29 mouse cellular contexts compared by ENCODE assay signal in genomic region chr10:98686370-98686769, GRCm38 (mm10).
"Had no signal": no experiment of that assay in that cellular context is flagged by ENCODE, and none has a peak within 500 bp of the region (broad histone marks: within the 10 kb centered on the region; RNA-seq: fewer than 3 reads in every experiment).

No protein-coding gene starts in this region.

- H3K27me3 ChIP-seq: heart, embryonic 12.5 days; heart, embryonic 13.5 days; heart, embryonic 15.5 days; hindbrain, embryonic 12.5 days; hindbrain, embryonic 13.5 days; hindbrain, embryonic 15.5 days; kidney, embryonic 15.5 days had no signal

- H3K4me1 ChIP-seq: heart, embryonic 12.5 days; heart, embryonic 15.5 days; hindbrain, embryonic 12.5 days; hindbrain, embryonic 13.5 days; hindbrain, embryonic 15.5 days had no signal

- H3K36me3 ChIP-seq: heart, embryonic 10.5 days; heart, embryonic 12.5 days; heart, embryonic 13.5 days; heart, embryonic 15.5 days; hindbrain, embryonic 10.5 days; hindbrain, embryonic 12.5 days; hindbrain, embryonic 13.5 days; hindbrain, embryonic 15.5 days; kidney, embryonic 15.5 days had no signal

- ATAC-seq: hindbrain, embryonic 16.5 days; hindbrain, postnatal 0 days; inflammation-experienced regulatory T-cells, adult 6 months had no signal

- DNase-seq: heart, postnatal 10 days; heart, postnatal 14 days; heart, postnatal 36 days; heart, postnatal 4 days; kidney, adult 11 months; kidney, adult 18-20 months; kidney, adult 8-10 months; kidney, postnatal 10 days; kidney, postnatal 25 days; kidney, postnatal 4 days; layer of hippocampus, adult 9-11 months; layer of hippocampus, postnatal 36 days had no signal

- H3K4me2 ChIP-seq: heart, embryonic 11.5 days; heart, embryonic 12.5 days; heart, embryonic 13.5 days; heart, embryonic 15.5 days; hindbrain, embryonic 12.5 days; hindbrain, embryonic 13.5 days; hindbrain, embryonic 14.5 days; hindbrain, embryonic 15.5 days; kidney, embryonic 15.5 days had no signal

- H3K9me3 ChIP-seq: heart, embryonic 10.5 days; heart, embryonic 12.5 days; heart, embryonic 15.5 days; hindbrain, embryonic 10.5 days; hindbrain, embryonic 12.5 days; hindbrain, embryonic 13.5 days; hindbrain, embryonic 15.5 days; kidney, embryonic 15.5 days had no signal

- H3K4me3 ChIP-seq: heart, embryonic 10.5 days; heart, embryonic 12.5 days; heart, embryonic 13.5 days; heart, embryonic 15.5 days; hindbrain, embryonic 10.5 days; hindbrain, embryonic 12.5 days; hindbrain, embryonic 13.5 days; hindbrain, embryonic 15.5 days; kidney, embryonic 15.5 days; layer of hippocampus, adult 2 months; left cerebral cortex, adult 2 months had no signal

- H3K9ac ChIP-seq: heart, embryonic 12.5 days; heart, embryonic 13.5 days; heart, embryonic 15.5 days; hindbrain, embryonic 12.5 days; hindbrain, embryonic 13.5 days; hindbrain, embryonic 14.5 days; hindbrain, embryonic 15.5 days; kidney, embryonic 15.5 days had no signal

- H3K27ac ChIP-seq: heart, embryonic 10.5 days; heart, embryonic 13.5 days; heart, embryonic 15.5 days; hindbrain, embryonic 10.5 days; hindbrain, embryonic 12.5 days; hindbrain, embryonic 13.5 days; hindbrain, embryonic 14.5 days; hindbrain, embryonic 15.5 days; hindbrain, postnatal 0 days; kidney, embryonic 15.5 days; kidney, postnatal 0 days; layer of hippocampus, adult 2 months; left cerebral cortex, adult 2 months had no signal
